Mouse (Mus musculus) hindbrain, postnatal 0 days (tissue): ENCODE measurements at regions not wholly inside any gene's neighbourhood (a gene's known extent, or its start where the extent isn't known, plus 50 kb on each side); places are given as distances from the start of the nearest gene placed in this dataset.

Source experiments
- ATAC-seq: fragments of 200-750 bp; cut with Nextera tagmentation; 2 replicates; pipeline ENCODE4 v1.8.0; 2017; ENCODE audit warnings: mild to moderate bottlenecking, moderate TSS enrichment, moderate library complexity
- DNase-seq: peaks from one replicate; pipeline ENCODE4 v3.0.0-alpha.2; 2015; ENCODE audit warnings: low spot score
- H3K27ac ChIP-seq: fragments of 300-500 bp; sonication (generic); 2 replicates; pipeline ENCODE4 v1.5.1; 2014; ENCODE audit warnings: mild to moderate bottlenecking
- H3K27me3 ChIP-seq: fragments of 300-500 bp; sonication (generic); 2 replicates; pipeline ENCODE4 v1.6.1; 2014; ENCODE audit warnings: low read length, mixed read lengths; ENCODE audit not compliant: insufficient read depth
- H3K36me3 ChIP-seq: fragments of 300-500 bp; sonication (generic); 2 replicates; pipeline ENCODE4 v1.6.1; 2014; ENCODE audit warnings: low read length, mixed read lengths; ENCODE audit not compliant: insufficient read depth
- H3K4me1 ChIP-seq: fragments of 300-500 bp; sonication (generic); 2 replicates; pipeline ENCODE4 v1.6.1; 2014; ENCODE audit warnings: antibody characterized with exemption, low read length, mixed read lengths; ENCODE audit not compliant: insufficient read depth
- H3K4me2 ChIP-seq: fragments of 300-500 bp; sonication (generic); 2 replicates; pipeline ENCODE4 v1.6.1; 2014; ENCODE audit warnings: low read depth, mild to moderate bottlenecking, low read length, moderate library complexity, mixed read lengths
- H3K4me3 ChIP-seq: fragments of 300-500 bp; sonication (generic); 2 replicates; pipeline ENCODE4 v1.5.1; 2014; ENCODE audit warnings: low read length
- H3K9ac ChIP-seq: fragments of 300-500 bp; sonication (generic); replicated peaks from 2 replicates; pipeline ENCODE4 v1.6.1; 2014; ENCODE audit warnings: mild to moderate bottlenecking, low read length, moderate library complexity, mixed read lengths
- H3K9me3 ChIP-seq: fragments of 300-500 bp; sonication (generic); 2 replicates; pipeline ENCODE4 v1.6.1; 2016; ENCODE audit warnings: low read length, mixed read lengths
- CTCF ChIP-seq: IDR thresholded peaks from 2 replicates; pipeline ENCODE4 v1.5.1; 2016; ENCODE audit warnings: antibody characterized with exemption, control low read depth, low read depth
- WGBS: fragments of 180-500 bp; shearing (Covaris S2); extraction: QIAGEN DNeasy Blood & Tissue Kit; methylation state at CpG from one replicate; pipeline ENCODE4 v1.1.7; 2014; 5-methylcytosine and 5-hydroxymethylcytosine counted together

DNA sequence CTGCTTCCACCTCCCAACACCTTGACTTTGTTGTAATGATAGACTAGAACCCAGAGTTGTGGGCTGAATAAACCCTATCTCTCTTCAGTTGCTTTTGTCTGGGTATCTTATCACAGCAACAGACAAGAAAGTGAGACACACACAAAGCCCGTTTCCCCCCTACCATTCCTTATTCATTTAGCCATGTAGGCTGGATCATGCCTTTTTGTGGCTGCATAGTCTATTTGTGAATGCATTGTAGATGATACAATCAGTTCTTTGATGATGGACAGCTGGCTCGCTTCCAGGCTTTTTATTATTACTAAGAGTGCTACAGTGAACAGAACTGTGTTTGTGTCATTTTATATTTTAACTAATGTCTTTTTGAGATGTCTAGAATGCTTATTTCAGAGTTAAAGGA lies 116.3 kb upstream of the Podxl start:
- no peak for TF ChIP-seq CTCF
- Histone ChIP-seq H3K9ac (no peak overlapping the region), H3K4me3 (no peak overlapping the region), H3K4me2 (no peak overlapping the region), H3K9me3 (no peaks in the 10 kb centered on the region), H3K36me3 (no peaks in the 10 kb centered on the region), H3K27ac (no peak overlapping the region), H3K27me3 (no peaks in the 10 kb centered on the region), H3K4me1 (no peaks in the 10 kb centered on the region)
- DNase-seq (no peak), ATAC-seq (no peak)
- 37% methylated on average over 2 of the region's 2 CpGs for WGBS

DNA sequence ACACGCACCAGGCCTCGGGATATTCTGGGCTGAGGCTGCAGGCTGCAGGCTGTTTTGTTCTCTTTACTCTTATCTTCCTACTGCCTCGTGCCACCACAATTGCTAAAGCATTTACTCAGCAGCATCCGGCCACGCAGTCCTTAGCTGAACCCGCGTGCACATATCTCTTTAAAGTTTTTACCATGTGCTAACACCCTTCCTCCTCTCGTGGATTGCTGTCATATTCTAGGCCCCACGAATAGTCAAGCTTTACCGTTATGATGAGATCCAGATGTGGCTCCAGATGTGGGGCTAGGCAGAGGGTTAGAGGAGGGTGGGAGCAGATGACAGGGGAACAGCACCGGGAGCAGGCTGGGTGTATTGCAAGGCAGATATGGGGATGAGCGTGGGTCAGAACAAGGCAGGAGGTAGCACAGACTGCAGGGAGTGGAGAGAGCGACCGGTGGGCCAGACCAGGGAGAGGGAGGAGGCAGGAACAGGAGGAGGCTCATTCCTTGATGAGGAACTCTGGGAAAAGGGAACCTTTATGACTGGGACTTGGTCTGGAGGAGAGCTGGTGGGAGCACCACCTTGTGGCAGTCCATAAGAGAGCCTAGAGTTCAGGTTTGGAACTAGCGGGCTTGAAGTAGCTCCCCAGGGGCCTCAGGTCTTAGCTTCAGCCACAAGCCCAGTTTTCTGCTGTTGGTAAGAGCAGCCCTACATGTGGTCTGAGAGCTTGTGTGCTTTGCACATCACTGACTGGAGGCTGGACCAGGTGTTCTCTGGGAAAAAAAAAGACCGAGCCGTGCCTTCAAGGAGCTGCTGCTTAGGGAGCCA lies 102.1 kb upstream of the Podxl start:
- no peak for DNase-seq

DNA sequence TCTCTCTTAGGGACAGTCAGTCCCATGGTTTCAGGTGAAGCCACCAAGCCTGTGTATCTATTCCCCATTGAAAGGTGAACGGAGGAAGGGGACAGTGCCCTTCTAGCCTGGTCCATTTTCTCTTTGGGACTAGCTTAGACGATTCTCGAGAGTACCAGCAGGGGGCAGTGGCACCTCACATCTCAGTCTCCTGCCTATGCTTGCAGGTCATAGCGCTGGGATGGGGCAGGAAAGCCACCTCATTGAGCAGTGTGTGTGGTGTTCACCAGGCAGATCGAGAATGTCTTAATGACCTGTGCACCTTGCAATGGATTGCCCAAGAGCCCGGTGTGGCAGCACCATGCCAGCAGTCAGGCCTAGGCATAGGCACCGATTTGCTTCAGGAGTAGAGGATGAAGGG lies 100.7 kb upstream of the Podxl start:
- H3K27me3 ChIP-seq: no peaks in the 10 kb centered on the region
- peak; percentile 77 for ATAC-seq
- DNase-seq: peak; percentile 90
- 21% methylated on average over 7 of the region's 7 CpGs for WGBS
- H3K4me1 ChIP-seq: no peaks in the 10 kb centered on the region
- no peak overlapping the region for H3K9ac ChIP-seq
- TF ChIP-seq CTCF: peak; percentile 98
- no peak overlapping the region for H3K4me2 ChIP-seq
- no peaks in the 10 kb centered on the region for H3K9me3 ChIP-seq
- no peak overlapping the region for H3K27ac ChIP-seq
- H3K4me3 ChIP-seq: no peak overlapping the region
- H3K36me3 ChIP-seq: no peaks in the 10 kb centered on the region

More for the DNA sequence above, 102.1 kb upstream of the Podxl start:
- no peaks in the 10 kb centered on the region for H3K9me3 ChIP-seq
- no peak overlapping the region for H3K4me3 ChIP-seq
- TF ChIP-seq CTCF: peak; percentile 36
- no peak overlapping the region for H3K9ac ChIP-seq
- no peak overlapping the region for H3K4me2 ChIP-seq
- no peak for ATAC-seq
- no peaks in the 10 kb centered on the region for H3K4me1 ChIP-seq
- H3K36me3 ChIP-seq: no peaks in the 10 kb centered on the region
- no peaks in the 10 kb centered on the region for H3K27me3 ChIP-seq
- H3K27ac ChIP-seq: no peak overlapping the region
- 74% methylated on average over 17 of the region's 17 CpGs for WGBS

DNA sequence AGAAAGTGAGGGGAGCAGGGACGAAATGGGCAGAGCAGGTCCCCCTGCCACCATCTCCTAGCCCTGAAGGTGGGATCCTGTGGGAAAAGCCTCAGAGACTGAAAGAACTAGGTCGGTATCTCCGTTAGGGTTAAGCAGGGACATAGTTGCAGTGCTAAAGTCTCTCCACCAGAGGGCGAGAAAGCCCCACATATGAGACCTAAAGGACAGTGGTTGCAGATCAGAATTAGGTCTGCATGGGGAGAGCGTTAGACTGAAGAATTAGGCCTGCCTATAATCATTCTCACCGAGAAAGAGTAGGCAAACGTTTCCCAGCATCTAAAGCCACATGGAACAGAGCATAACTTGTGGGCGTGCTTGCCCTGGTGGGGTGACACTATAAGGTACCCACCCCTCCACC lies 97.0 kb upstream of the Podxl start:
- H3K4me1 ChIP-seq: no peaks in the 10 kb centered on the region
- ATAC-seq (peak; percentile 71), DNase-seq (peak; percentile 88)
- peak; percentile 94 for TF ChIP-seq CTCF
- WGBS: 11% methylated on average over 8 of the region's 8 CpGs
- no peak overlapping the region for H3K4me3 ChIP-seq
- H3K9ac ChIP-seq: no peak overlapping the region
- H3K27ac ChIP-seq: no peak overlapping the region
- H3K36me3 ChIP-seq: no peaks in the 10 kb centered on the region
- H3K9me3 ChIP-seq: no peaks in the 10 kb centered on the region
- no peaks in the 10 kb centered on the region for H3K27me3 ChIP-seq
- no peak overlapping the region for H3K4me2 ChIP-seq

DNA sequence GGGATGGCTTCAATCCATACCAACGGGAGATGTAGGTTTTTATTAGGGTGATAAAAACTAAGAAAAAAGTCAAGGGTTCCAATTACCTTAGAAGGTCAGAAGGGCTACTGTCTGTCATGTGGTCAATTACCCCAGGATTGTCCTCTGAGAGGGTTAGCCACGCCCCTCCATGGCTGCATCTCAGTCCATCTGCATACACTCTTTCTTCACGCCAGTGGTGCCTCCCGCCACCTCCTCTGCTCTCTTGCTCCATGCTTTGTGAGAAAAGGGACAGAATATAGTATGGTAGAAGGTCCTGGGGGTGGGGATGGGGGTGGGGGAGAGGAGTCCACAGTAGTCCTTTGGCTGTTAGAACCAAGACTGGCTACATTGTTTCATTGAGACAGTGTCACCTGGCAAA lies 96.1 kb upstream of the Podxl start:
- WGBS: 61% methylated on average over 4 of the region's 4 CpGs
- H3K4me3 ChIP-seq: no peak overlapping the region
- H3K4me1 ChIP-seq: no peaks in the 10 kb centered on the region
- H3K27ac ChIP-seq: no peak overlapping the region
- no peak for DNase-seq
- H3K9ac ChIP-seq: no peak overlapping the region
- no peaks in the 10 kb centered on the region for H3K36me3 ChIP-seq
- no peaks in the 10 kb centered on the region for H3K27me3 ChIP-seq
- no peak for TF ChIP-seq CTCF
- no peak for ATAC-seq
- no peak overlapping the region for H3K4me2 ChIP-seq
- no peaks in the 10 kb centered on the region for H3K9me3 ChIP-seq

DNA sequence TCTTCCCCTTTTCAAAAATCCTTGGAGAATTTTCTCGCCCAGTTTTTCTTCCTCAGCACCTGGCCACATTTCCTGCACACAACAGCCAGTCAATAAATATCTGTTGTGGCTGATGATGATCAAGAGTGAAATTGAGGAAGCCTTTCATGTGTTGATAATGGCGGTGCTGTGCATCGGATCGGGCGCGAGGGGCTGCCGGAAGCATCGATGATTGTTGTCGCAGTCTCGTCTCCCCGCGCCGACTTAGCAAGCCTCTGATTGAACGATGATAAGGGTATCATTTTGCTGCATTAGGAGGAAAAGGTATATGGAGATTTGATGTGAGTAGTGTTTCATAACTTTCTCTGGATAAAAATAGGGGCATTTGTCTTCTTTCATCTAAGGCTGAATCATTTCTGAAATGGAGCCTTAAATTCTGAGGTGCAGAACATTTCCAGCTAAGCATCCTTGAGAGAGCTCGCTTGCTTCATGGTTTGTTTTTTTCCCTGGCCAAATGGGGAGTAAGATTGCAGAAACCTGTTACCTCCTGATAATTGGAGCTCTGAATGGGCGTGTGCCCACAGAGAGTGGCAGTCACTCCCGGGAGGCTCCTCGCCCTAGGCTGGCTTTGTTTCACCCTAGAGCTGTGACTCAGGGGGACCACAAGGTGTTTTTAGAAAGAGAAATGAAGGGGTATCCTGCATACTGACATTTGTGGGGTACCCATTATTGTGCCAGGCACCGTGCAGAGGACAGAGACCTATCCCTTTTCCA lies 94.8 kb upstream of the Podxl start:
- Histone ChIP-seq H3K27me3 (no peaks in the 10 kb centered on the region), H3K9ac (no peak overlapping the region), H3K9me3 (no peaks in the 10 kb centered on the region), H3K4me1 (no peaks in the 10 kb centered on the region), H3K4me2 (no peak overlapping the region), H3K36me3 (no peaks in the 10 kb centered on the region), H3K27ac (no peak overlapping the region), H3K4me3 (no peak overlapping the region)
- ATAC-seq (no peak), DNase-seq (no peak)
- 85% methylated on average over 19 of the region's 19 CpGs for WGBS
- no peak for TF ChIP-seq CTCF
